Mouse (Mus musculus) urinary bladder, postnatal 10 days (tissue): ENCODE measurements around the gene Pkd1l2.

Experiments used
- DNase-seq: peaks from one replicate; pipeline ENCODE4 v3.0.0; 2022; ENCODE audit warnings: low spot score

Gene Pkd1l2

DNA sequence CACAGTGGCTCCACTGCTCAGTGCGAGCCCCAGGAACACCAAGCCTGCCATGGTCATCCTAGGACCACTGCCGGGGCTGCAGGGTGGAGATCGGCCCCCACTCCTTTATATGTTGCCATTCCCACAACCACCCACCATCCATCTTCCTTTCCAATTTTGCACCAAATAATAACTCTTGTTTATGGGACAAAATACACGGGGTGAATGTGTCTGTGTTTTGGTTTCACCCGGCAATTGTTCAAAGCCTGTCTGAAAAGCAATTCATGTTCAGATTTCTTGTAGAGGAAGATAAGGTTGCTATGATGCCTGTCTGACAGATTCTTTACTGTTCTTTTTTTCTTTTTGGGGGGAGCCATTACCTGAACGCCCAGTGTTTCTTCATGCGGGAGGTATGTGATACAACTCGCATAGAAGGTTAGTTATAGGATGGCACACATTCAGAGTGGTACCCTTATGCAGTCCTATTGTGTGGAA is at the start of gene Pkd1l2:
Gene Pkd1l2, minus strand, starts transcription at position 51 of the 474 bp plus-strand sequence.
- no peak for DNase-seq

GRCm38 (mm10) chr8:117127063-117127462 is 44.8 kb upstream of the Pkd1l2 start:
- no peak for DNase-seq

- DNase-seq: no peak
These were observed 44.2 kb upstream of the Pkd1l2 start for GRCm38 (mm10) chr8:117126411-117126810.

GRCm38 (mm10) chr8:117125854-117126253 is 43.6 kb upstream of the Pkd1l2 start:
- DNase-seq: no peak

DNA sequence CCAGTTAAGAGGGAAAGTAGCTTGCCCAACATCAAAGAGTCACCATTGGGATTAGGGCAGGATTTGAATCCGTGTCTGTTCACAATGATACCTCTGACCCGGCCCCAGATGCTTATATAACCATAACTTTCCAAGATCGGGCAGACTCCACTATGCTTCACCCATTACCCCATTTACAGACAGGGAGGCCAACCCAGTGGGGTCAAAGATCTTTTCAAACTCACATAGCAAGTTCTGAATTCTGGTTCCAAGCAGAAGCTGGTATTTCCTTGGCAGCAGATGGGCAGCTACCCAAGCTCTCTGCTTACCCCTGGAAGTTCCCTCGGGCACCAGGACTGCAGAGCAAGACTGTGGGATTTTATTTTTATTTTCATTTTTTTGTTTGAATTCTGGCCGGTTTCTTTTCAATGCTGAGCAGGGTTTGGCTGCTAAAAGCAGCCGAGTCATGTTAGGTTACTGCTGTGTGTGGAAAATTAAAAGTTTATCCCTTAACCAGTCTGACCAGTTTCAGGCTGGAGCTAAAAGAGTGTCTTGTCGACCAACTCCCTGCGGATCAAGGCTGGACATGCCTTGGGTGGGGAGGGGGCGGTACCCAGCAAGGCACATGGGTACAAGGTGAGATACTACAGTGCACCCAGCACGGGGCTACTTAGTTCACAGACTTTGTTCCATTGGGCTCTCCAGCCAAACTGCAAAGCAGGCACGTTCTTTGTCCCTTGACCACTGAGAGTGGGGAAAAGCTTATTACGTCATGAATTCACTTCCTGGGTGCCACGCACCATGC is 41.8 kb upstream of the Pkd1l2 start:
- DNase-seq: no peak

GRCm38 (mm10) chr8:117121277-117121676 is 39.0 kb upstream of the Pkd1l2 start:
- no peak for DNase-seq

DNA sequence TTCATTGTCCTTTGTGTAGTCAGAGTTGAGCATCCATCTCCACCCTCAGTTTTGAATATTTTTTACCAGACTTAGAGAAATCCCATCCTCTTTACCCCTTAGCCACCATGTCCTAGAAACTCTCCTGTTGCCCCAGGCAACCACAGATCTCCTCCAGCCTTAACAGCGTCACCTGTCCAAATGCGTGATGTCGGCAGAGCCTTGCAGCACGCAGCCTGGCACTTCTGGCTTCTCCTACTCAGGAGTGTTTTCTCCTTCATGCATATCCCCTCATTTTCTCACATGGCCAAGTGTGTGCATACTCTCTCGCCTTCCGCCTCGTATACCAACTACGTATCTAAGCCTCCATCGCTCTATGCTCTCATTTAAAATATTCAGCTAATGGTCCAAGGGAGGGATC is 36.2 kb upstream of the Pkd1l2 start:
- no peak for DNase-seq

GRCm38 (mm10) chr8:117116534-117116933 is 34.3 kb upstream of the Pkd1l2 start:
- no peak for DNase-seq

- no peak for DNase-seq
These were observed 33.6 kb upstream of the Pkd1l2 start for GRCm38 (mm10) chr8:117115676-117116446.

- no peak for DNase-seq
These were observed 32.8 kb upstream of the Pkd1l2 start for GRCm38 (mm10) chr8:117115094-117115493.

DNA sequence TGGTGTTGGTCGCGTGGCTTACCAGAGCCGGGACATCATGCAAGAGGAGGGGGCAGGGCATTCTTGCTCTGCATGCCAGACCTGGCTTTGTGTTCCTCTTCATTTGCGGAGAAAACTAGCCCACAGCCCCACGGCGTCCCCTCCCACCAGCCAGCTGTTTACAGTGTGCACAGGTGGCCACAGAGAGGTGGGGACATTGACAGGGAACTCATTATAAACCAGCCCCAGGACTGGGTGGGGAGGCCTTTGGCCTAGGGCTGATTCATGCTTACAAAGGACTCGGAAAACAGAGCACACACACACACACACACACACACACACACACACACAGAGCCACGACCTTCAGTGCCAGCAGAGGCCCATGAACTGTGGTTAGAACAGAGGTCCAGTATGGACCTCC is 30.0 kb upstream of the Pkd1l2 start:
- DNase-seq: no peak

- DNase-seq: no peak
These were observed 29.4 kb upstream of the Pkd1l2 start for GRCm38 (mm10) chr8:117111641-117112040.

GRCm38 (mm10) chr8:117109801-117110390 is 27.6 kb upstream of the Pkd1l2 start:
- no peak for DNase-seq

- no peak for DNase-seq
These were observed 26.9 kb upstream of the Pkd1l2 start for GRCm38 (mm10) chr8:117109018-117109711.

- DNase-seq: no peak
These were observed 25.3 kb upstream of the Pkd1l2 start for GRCm38 (mm10) chr8:117107533-117107932.

DNA sequence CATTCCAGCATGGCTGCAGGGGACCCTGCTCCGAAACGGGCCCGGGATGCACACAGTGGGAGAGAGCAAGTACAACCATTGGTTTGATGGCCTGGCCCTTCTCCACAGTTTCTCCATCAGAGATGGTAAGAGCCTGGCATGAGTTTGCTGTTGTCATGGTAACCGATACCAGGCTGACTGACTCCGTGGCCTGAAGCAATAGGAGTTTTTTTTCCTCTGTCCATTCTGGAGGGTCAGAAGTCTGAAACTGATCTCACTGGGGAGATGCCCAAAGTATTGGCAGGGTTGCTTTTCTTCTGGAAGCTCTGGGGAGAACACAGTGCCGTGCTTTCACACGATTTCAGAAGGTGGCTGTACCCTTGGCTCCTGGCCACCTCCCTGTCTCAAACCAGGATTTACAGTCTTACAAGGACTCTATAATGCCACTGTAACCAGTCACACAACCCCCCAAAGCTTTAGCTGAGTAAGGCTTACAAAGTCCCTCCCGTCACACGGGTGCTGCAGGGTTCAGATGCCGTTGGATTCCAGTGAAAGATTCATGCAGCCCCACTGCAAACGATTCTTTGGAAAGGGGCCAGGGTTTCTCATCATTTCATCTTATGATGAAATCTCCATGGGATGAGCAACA is 15.4 kb upstream of the Pkd1l2 start:
- no peak for DNase-seq

GRCm38 (mm10) chr8:117097051-117097563 is 14.9 kb upstream of the Pkd1l2 start:
- DNase-seq: no peak

GRCm38 (mm10) chr8:117095647-117096046 is 13.4 kb upstream of the Pkd1l2 start, which contains the start of gene Bco1:
TSS of gene Bco1 (plus strand) at chr8:117095854.
- no peak for DNase-seq

DNA sequence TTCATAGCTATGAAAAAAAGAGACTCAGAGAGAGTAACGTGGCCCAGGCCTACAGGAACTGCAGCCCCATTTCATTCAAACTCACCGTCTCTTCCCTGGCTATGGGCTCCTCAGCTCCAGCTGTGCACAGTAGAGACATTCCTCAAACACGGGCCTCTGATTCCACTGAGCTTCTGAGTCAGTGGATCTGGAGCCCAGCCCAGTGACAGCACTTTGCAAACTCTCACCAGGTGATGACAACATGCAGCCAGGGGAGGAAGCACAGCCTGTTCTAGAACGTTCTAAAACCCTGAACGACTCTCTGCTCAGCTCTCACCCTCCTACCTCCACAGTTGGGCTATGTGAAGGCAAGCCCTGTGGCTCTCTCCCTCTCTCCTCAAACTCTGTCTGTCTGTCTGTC is 11.8 kb upstream of the Pkd1l2 start:
- no peak for DNase-seq

DNA sequence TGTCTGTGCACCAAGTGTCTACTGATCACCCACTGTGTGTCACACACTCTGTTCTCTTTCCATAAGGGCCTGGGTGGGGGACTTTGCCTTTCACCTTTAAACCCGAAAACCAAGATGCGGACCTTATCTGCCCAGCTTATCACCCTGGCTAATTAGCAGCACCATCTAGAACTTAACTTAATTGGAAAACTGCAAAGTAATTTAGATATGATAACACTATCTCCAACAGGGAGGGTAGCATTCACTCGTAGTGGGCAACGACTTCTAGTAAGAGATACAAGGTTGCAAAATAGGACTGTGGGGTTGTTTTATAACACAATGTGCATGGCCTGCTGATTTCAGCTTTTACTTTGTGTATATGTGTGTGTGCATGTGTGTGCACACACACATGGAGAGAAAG is 7.6 kb upstream of the Pkd1l2 start:
- no peak for DNase-seq

DNA sequence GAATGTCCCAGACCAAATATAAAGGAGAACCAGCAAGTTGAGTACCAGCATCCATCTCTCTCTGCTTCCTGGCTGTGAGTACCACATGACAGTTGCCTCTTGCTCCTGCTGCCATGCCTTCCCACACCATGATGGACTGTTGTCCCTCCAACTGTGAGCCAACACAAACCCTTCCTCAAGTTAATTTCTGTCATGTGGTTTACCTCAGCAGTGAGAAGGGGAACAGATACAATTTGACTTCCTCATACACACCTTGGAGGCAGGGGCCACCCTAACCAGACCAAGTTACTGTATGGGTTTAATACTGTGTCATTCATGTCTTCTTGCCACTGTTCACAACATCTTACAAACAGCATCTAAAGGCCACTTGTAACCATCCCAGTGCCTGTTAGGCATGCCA is 4.8 kb upstream of the Pkd1l2 start:
- DNase-seq: no peak
